Mouse (Mus musculus): ENCODE measurements around the gene Prkg2. TPM values are rescaled to one million over a fixed set of nuclear protein-coding genes. Genes with fewer than 3 reads are reported as not detected.

Gene Prkg2
- polyA plus RNA-seq, 1 experiment from 2014 or later = 41.1 TPM

- WGBS = 85% methylated on average over 9 of the region's 9 CpGs
- Histone ChIP-seq H3K27ac (no peak overlapping the region), H3K9ac (no peak overlapping the region), H3K4me2 (replicated peaks) (no peak overlapping the region), H3K27me3 (replicated peaks) (no peaks in the 10 kb centered on the region), H3K9me3 (no peaks in the 10 kb centered on the region), H3K4me3 (replicated peaks) (no peak overlapping the region), H3K4me1 (replicated peaks) (0 out of 2 replicates have a peak, but pooled peaks cover 5% of the 10 kb centered on the region), H3K36me3 (no peaks in the 10 kb centered on the region)
- ATAC-seq = no peak
These were observed 70.5 kb downstream of the Prkg2 start for GRCm38 (mm10) chr5:98966679-98967078.

DNA sequence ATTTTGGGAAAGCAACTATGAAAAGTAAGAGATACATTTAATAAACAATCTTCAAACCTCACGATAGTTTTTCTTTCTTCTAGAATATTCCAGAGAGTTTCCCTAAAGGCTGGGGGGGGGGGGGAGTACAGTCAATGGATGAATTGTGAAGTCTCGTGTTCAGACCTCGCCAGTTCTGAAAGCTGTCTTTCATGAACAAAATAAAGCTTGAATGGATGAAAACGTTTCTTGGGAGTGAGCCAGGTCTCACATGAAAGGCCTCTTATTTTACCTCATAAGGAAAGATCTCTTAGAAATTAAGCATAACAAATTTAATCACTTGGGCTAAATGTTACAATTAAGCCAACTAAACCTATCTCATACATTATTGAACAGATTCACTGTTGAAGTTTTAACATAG lies 72.0 kb downstream of the Prkg2 start:
- Histone ChIP-seq H3K4me1 (replicated peaks) (0 out of 2 replicates have a peak, but pooled peaks cover 5% of the 10 kb centered on the region), H3K36me3 (no peaks in the 10 kb centered on the region), H3K9ac (no peak overlapping the region), H3K4me3 (replicated peaks) (no peak overlapping the region), H3K9me3 (no peaks in the 10 kb centered on the region), H3K4me2 (replicated peaks) (no peak overlapping the region), H3K27ac (no peak overlapping the region), H3K27me3 (replicated peaks) (no peaks in the 10 kb centered on the region)
- 59% methylated on average over 4 of the region's 4 CpGs for WGBS
- no peak for ATAC-seq

- no peaks in the 10 kb centered on the region for H3K36me3 ChIP-seq
- whole genome bisulfite sequencing = 43% methylated on average over 6 of the region's 6 CpGs
- 0 out of 2 replicates have a peak, but pooled peaks cover 5% of the 10 kb centered on the region for H3K4me1 ChIP-seq (replicated peaks)
- H3K4me2 ChIP-seq (replicated peaks) = no peak overlapping the region
- H3K9ac ChIP-seq = no peak overlapping the region
- peak; percentile 67 for ATAC-seq
- no peak overlapping the region for H3K4me3 ChIP-seq (replicated peaks)
- H3K27ac ChIP-seq = no peak overlapping the region
- H3K27me3 ChIP-seq (replicated peaks) = no peaks in the 10 kb centered on the region
- no peaks in the 10 kb centered on the region for H3K9me3 ChIP-seq
These were observed 72.8 kb downstream of the Prkg2 start for GRCm38 (mm10) chr5:98964367-98964766.

- 0 out of 2 replicates have a peak, but pooled peaks cover 5% of the 10 kb centered on the region for H3K4me1 ChIP-seq (replicated peaks)
- no peak overlapping the region for H3K27ac ChIP-seq
- ATAC-seq = no peak
- no peak overlapping the region for H3K4me2 ChIP-seq (replicated peaks)
- no peak overlapping the region for H3K4me3 ChIP-seq (replicated peaks)
- 55% methylated on average over 2 of the region's 2 CpGs for WGBS
- H3K9ac ChIP-seq = no peak overlapping the region
- H3K9me3 ChIP-seq = no peaks in the 10 kb centered on the region
- H3K36me3 ChIP-seq = no peaks in the 10 kb centered on the region
- H3K27me3 ChIP-seq (replicated peaks) = no peaks in the 10 kb centered on the region
These were observed 74.7 kb downstream of the Prkg2 start for GRCm38 (mm10) chr5:98962472-98962871.

GRCm38 (mm10) chr5:98955576-98955975 lies 81.6 kb downstream of the Prkg2 start:
- ATAC-seq = no peak
- H3K4me1 ChIP-seq (replicated peaks) = no peaks in the 10 kb centered on the region
- WGBS = 89% methylated on average over 3 of the region's 3 CpGs
- H3K4me3 ChIP-seq (replicated peaks) = no peak overlapping the region
- H3K4me2 ChIP-seq (replicated peaks) = no peak overlapping the region
- no peaks in the 10 kb centered on the region for H3K9me3 ChIP-seq
- no peak overlapping the region for H3K27ac ChIP-seq
- H3K36me3 ChIP-seq = no peaks in the 10 kb centered on the region
- H3K9ac ChIP-seq = no peak overlapping the region
- no peaks in the 10 kb centered on the region for H3K27me3 ChIP-seq (replicated peaks)

DNA sequence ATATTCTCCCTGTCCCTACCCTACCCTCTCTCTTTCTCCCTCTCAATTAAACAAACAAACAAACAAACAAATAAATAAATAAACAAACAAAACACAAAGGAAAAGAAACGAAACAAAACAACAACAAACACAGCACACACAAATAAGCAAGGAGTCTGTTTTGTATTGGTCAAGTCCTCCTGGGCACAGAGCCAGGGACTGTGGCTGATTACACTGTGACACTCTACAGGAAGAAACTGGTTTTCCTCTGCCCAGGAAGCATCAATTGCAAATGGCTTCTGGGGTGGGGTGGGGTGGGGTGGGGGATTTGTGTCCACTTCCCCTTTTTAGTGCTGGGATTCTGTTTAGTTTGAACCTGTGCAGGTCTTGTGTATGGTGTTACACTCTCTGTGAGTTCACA lies 83.8 kb downstream of the Prkg2 start:
- no peaks in the 10 kb centered on the region for H3K9me3 ChIP-seq
- no peak overlapping the region for H3K4me2 ChIP-seq (replicated peaks)
- H3K27me3 ChIP-seq (replicated peaks) = no peaks in the 10 kb centered on the region
- no peak overlapping the region for H3K4me3 ChIP-seq (replicated peaks)
- no peaks in the 10 kb centered on the region for H3K4me1 ChIP-seq (replicated peaks)
- WGBS = 50% methylated on average over 1 of the region's 1 CpGs
- H3K36me3 ChIP-seq = no peaks in the 10 kb centered on the region
- no peak overlapping the region for H3K9ac ChIP-seq
- H3K27ac ChIP-seq = no peak overlapping the region
- ATAC-seq = no peak

- Histone ChIP-seq H3K4me2 (replicated peaks) (no peak overlapping the region), H3K4me1 (replicated peaks) (no peaks in the 10 kb centered on the region), H3K36me3 (no peaks in the 10 kb centered on the region), H3K27me3 (replicated peaks) (no peaks in the 10 kb centered on the region), H3K27ac (no peak overlapping the region), H3K4me3 (replicated peaks) (no peak overlapping the region), H3K9me3 (no peaks in the 10 kb centered on the region), H3K9ac (no peak overlapping the region)
- ATAC-seq = peak; percentile 83
- WGBS = 62% methylated on average over 4 of the region's 4 CpGs
These were observed 85.6 kb downstream of the Prkg2 start for GRCm38 (mm10) chr5:98951566-98951965.

DNA sequence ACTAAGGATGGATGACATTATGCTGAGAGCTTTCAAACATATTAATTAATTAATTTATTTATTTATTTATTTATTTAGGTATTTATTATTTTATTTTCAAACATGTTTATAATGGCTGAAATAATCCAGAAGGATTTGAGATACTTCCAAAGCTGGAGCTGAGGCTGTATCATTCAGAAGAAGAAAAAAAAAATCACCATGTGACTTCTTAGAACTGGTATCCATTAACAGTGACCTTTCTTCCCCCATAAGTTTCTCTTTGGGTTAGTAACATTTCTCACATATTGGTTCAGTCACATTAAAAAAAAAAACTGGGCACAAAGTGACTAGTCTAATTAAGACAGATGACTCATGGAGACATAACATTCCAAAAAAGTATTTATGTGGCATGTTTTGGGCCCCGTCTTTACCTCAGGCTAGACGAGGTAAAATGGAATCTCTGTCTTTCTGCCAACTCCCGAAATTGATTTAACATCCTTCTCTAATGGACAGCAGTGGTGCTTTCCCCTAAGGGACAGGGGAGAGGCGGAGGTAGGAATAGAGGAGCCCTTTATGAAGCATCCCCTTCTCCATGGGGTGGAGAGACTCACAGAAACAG lies 86.6 kb downstream of the Prkg2 start:
- WGBS = 67% methylated on average over 4 of the region's 4 CpGs
- Histone ChIP-seq H3K4me3 (replicated peaks) (no peak overlapping the region), H3K4me2 (replicated peaks) (no peak overlapping the region), H3K36me3 (no peaks in the 10 kb centered on the region), H3K9me3 (no peaks in the 10 kb centered on the region), H3K9ac (no peak overlapping the region), H3K27ac (no peak overlapping the region), H3K27me3 (replicated peaks) (no peaks in the 10 kb centered on the region), H3K4me1 (replicated peaks) (no peaks in the 10 kb centered on the region)
- ATAC-seq = no peak

DNA sequence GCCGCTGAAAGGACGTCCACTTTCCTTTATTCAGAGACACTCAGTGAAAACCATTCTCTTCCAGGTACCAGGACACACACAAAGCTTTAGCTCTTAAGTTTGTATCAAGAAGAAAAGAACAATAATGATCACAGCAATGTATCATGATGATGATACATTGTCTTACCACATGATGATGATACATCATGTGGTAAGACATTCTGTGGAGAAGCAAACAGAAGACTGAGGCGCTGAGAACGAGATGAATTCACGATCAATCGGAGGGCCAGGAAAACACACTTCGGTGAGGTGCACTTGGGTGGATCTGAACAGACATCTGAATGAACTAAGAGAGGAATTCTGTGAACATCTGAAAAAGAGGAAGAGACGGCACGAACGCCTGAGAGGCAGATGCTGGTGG lies 87.4 kb downstream of the Prkg2 start:
- H3K9ac ChIP-seq = no peak overlapping the region
- no peaks in the 10 kb centered on the region for H3K9me3 ChIP-seq
- ATAC-seq = no peak
- H3K27ac ChIP-seq = no peak overlapping the region
- WGBS = 89% methylated on average over 10 of the region's 10 CpGs
- H3K4me2 ChIP-seq (replicated peaks) = no peak overlapping the region
- H3K27me3 ChIP-seq (replicated peaks) = no peaks in the 10 kb centered on the region
- no peak overlapping the region for H3K4me3 ChIP-seq (replicated peaks)
- H3K36me3 ChIP-seq = no peaks in the 10 kb centered on the region
- no peaks in the 10 kb centered on the region for H3K4me1 ChIP-seq (replicated peaks)

- no peak for ATAC-seq
- H3K27ac ChIP-seq = no peak overlapping the region
- no peak overlapping the region for H3K9ac ChIP-seq
- H3K4me3 ChIP-seq (replicated peaks) = no peak overlapping the region
- no peaks in the 10 kb centered on the region for H3K4me1 ChIP-seq (replicated peaks)
- H3K27me3 ChIP-seq (replicated peaks) = no peaks in the 10 kb centered on the region
- no peak overlapping the region for H3K4me2 ChIP-seq (replicated peaks)
- no peaks in the 10 kb centered on the region for H3K36me3 ChIP-seq
- no peaks in the 10 kb centered on the region for H3K9me3 ChIP-seq
- WGBS = 93% methylated on average over 20 of the region's 20 CpGs
These were observed 90.5 kb downstream of the Prkg2 start for GRCm38 (mm10) chr5:98946656-98947055.

GRCm38 (mm10) chr5:98946117-98946620 lies 91.0 kb downstream of the Prkg2 start:
- Histone ChIP-seq H3K27me3 (replicated peaks) (no peaks in the 10 kb centered on the region), H3K4me1 (replicated peaks) (no peaks in the 10 kb centered on the region), H3K9ac (no peak overlapping the region), H3K9me3 (no peaks in the 10 kb centered on the region), H3K36me3 (no peaks in the 10 kb centered on the region), H3K4me3 (replicated peaks) (no peak overlapping the region), H3K4me2 (replicated peaks) (no peak overlapping the region), H3K27ac (no peak overlapping the region)
- no peak for ATAC-seq
- 55% methylated on average over 4 of the region's 4 CpGs for WGBS

- no peak overlapping the region for H3K4me3 ChIP-seq (replicated peaks)
- ATAC-seq = no peak
- H3K4me2 ChIP-seq (replicated peaks) = no peak overlapping the region
- H3K9ac ChIP-seq = no peak overlapping the region
- no peaks in the 10 kb centered on the region for H3K36me3 ChIP-seq
- no peaks in the 10 kb centered on the region for H3K27me3 ChIP-seq (replicated peaks)
- 53% methylated on average over 6 of the region's 6 CpGs for WGBS
- no peak overlapping the region for H3K27ac ChIP-seq
- no peaks in the 10 kb centered on the region for H3K9me3 ChIP-seq
- H3K4me1 ChIP-seq (replicated peaks) = no peaks in the 10 kb centered on the region
These were observed 93.4 kb downstream of the Prkg2 start for GRCm38 (mm10) chr5:98943776-98944175.

GRCm38 (mm10) chr5:98940731-98941130 lies 96.4 kb downstream of the Prkg2 start:
- no peak overlapping the region for H3K4me3 ChIP-seq (replicated peaks)
- H3K27ac ChIP-seq = no peak overlapping the region
- H3K4me1 ChIP-seq (replicated peaks) = 0 out of 2 replicates have a peak, but pooled peaks cover 3% of the 10 kb centered on the region
- no peaks in the 10 kb centered on the region for H3K9me3 ChIP-seq
- no peak for ATAC-seq
- 18% methylated on average over 6 of the region's 6 CpGs for WGBS
- H3K36me3 ChIP-seq = no peaks in the 10 kb centered on the region
- no peaks in the 10 kb centered on the region for H3K27me3 ChIP-seq (replicated peaks)
- no peak overlapping the region for H3K9ac ChIP-seq
- H3K4me2 ChIP-seq (replicated peaks) = no peak overlapping the region
